In genomic region chr3:63390774-63391173, GRCm38 (mm10) we compare ENCODE assay signal across 35 mouse cellular contexts.
"Had no signal": no experiment of that assay in that cellular context is flagged by ENCODE, and none has a peak within 500 bp of the region (broad histone marks: within the 10 kb centered on the region; RNA-seq: fewer than 3 reads in every experiment).

No protein-coding gene starts in this region.

- H3K27me3 ChIP-seq: heart, embryonic 12.5 days; heart, embryonic 13.5 days; heart, embryonic 15.5 days; hindbrain, embryonic 12.5 days; hindbrain, embryonic 13.5 days; hindbrain, embryonic 15.5 days; intestine, embryonic 15.5 days; kidney, embryonic 15.5 days had no signal

- H3K4me1 ChIP-seq: heart, embryonic 10.5 days; heart, embryonic 12.5 days; heart, embryonic 13.5 days; heart, embryonic 15.5 days; hindbrain, embryonic 10.5 days; hindbrain, embryonic 12.5 days; hindbrain, embryonic 13.5 days; hindbrain, embryonic 15.5 days; intestine, embryonic 15.5 days; kidney, embryonic 15.5 days had no signal

- H3K36me3 ChIP-seq: heart, embryonic 10.5 days; heart, embryonic 12.5 days; heart, embryonic 13.5 days; heart, embryonic 15.5 days; hindbrain, embryonic 10.5 days; hindbrain, embryonic 12.5 days; hindbrain, embryonic 13.5 days; hindbrain, embryonic 15.5 days; intestine, embryonic 15.5 days; kidney, embryonic 15.5 days had no signal

- H3K27ac ChIP-seq: heart, adult 2 months; heart, embryonic 10.5 days; heart, embryonic 13.5 days; heart, embryonic 15.5 days; hindbrain, embryonic 10.5 days; hindbrain, embryonic 12.5 days; hindbrain, embryonic 13.5 days; hindbrain, embryonic 14.5 days; hindbrain, embryonic 15.5 days; hindbrain, postnatal 0 days; intestine, embryonic 15.5 days; kidney, embryonic 15.5 days; kidney, postnatal 0 days; layer of hippocampus, adult 2 months had no signal

- ATAC-seq: hindbrain, embryonic 16.5 days; hindbrain, postnatal 0 days; inflammation-experienced regulatory T-cells, adult 6 months; intestine, embryonic 15.5 days; intestine, embryonic 16.5 days; intestine, postnatal 0 days had no signal

- H3K4me2 ChIP-seq: heart, embryonic 11.5 days; heart, embryonic 12.5 days; heart, embryonic 13.5 days; heart, embryonic 15.5 days; hindbrain, embryonic 12.5 days; hindbrain, embryonic 13.5 days; hindbrain, embryonic 14.5 days; hindbrain, embryonic 15.5 days; intestine, embryonic 15.5 days; kidney, embryonic 15.5 days had no signal

- H3K9me3 ChIP-seq: heart, embryonic 10.5 days; heart, embryonic 12.5 days; heart, embryonic 13.5 days; heart, embryonic 15.5 days; hindbrain, embryonic 10.5 days; hindbrain, embryonic 12.5 days; hindbrain, embryonic 13.5 days; hindbrain, embryonic 15.5 days; intestine, embryonic 15.5 days; kidney, embryonic 15.5 days had no signal

- H3K4me3 ChIP-seq: heart, adult 2 months; heart, embryonic 10.5 days; heart, embryonic 12.5 days; heart, embryonic 13.5 days; heart, embryonic 15.5 days; hindbrain, embryonic 10.5 days; hindbrain, embryonic 12.5 days; hindbrain, embryonic 13.5 days; hindbrain, embryonic 15.5 days; intestine, embryonic 15.5 days; kidney, embryonic 15.5 days; layer of hippocampus, adult 2 months had no signal

- H3K9ac ChIP-seq: heart, embryonic 12.5 days; heart, embryonic 13.5 days; heart, embryonic 15.5 days; hindbrain, embryonic 12.5 days; hindbrain, embryonic 13.5 days; hindbrain, embryonic 14.5 days; hindbrain, embryonic 15.5 days; intestine, embryonic 15.5 days; kidney, embryonic 15.5 days had no signal

- DNase-seq: heart, adult 2 months; heart, postnatal 10 days; heart, postnatal 14 days; heart, postnatal 36 days; heart, postnatal 4 days; kidney, adult 11 months; kidney, adult 18-20 months; kidney, adult 2 months; kidney, adult 8-10 months; kidney, adult 9 months; kidney, postnatal 10 days; kidney, postnatal 14 days; kidney, postnatal 25 days; kidney, postnatal 36 days; kidney, postnatal 4 days; layer of hippocampus, adult 9-11 months had no signal
